Mouse (Mus musculus): ENCODE results near the gene Celf6. TPM values are rescaled to one million over a fixed set of nuclear protein-coding genes. Genes with fewer than 3 reads are reported as not detected.
A peak's percentile ranks its signal among the peaks of the same experiment; 100 is the strongest.

Gene Celf6
- total RNA-seq, 1 experiment: 0.13 TPM

DNA sequence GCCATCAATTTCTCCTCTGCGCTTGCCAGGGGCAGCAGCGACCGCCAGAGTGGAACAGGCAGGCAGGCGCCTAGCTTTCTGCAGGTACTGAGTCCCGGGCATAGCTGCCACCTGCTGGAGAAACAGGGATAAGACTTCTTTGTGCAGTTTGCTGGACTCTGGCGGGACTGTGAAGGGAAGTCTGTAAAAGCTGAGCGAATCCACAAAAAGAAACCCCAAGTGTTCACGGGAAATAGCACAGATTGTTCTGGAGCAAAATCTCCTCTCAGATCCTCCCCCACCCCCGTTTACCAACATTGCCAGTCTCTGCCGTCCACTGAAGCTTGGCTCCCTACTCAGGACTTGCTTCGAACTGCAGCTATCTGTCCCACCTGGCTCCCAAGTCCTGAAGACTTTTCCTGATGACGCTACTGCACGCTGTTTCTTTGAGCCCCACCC, 7.2 kb downstream of the Celf6 start:
- TF ChIP-seq ZC3H11A (IDR thresholded peaks at IDR 0.05; ENCODE audit: borderline replicate concordance, low read depth, low read length): peak; percentile 64; the same call in 1 of the 2 replicates
- TF ChIP-seq HCFC1 (IDR thresholded peaks at IDR 0.05; ENCODE audit: borderline replicate concordance, insufficient read depth, low read length): no peak
- TF ChIP-seq MAFK (IDR thresholded peaks at IDR 0.05; ENCODE audit: insufficient read depth, low read depth, low read length): 0 out of 2 replicates have a peak, but pooled peaks have one; percentile 16
- Histone ChIP-seq H3K9ac (ENCODE audit: insufficient read depth, low read depth, low read length, poor library complexity, severe bottlenecking) (peak overlapping the region; percentile 62), H3K4me3 (ENCODE audit: insufficient read depth in 1 of 2, low read depth in 1 of 2, low read length in 2 of 2, poor library complexity in 1 of 2, severe bottlenecking in 1 of 2) (peak overlapping the region in 1 of 2 experiments; percentile 14; a peak in 2 of 4 replicates), H3K36me3 (ENCODE audit: control insufficient read depth, insufficient read depth, low read length, poor library complexity, severe bottlenecking) (no peaks in the 10 kb centered on the region), H3K4me1 (ENCODE audit: control insufficient read depth in 2 of 2, insufficient read depth in 2 of 2, low read length in 2 of 2, poor library complexity in 1 of 2) (peaks cover 2% of the 10 kb centered on the region in 2 experiments; a peak in 1 of 4 replicates), H3K9me3 (ENCODE audit: control insufficient read depth, insufficient read depth, low read depth, low read length) (no peaks in the 10 kb centered on the region), H3K27ac (ENCODE audit: insufficient read depth, low read depth, low read length, poor library complexity, severe bottlenecking) (no peak overlapping the region)
- peak; percentile 74 for DNase-seq (ENCODE audit: low read depth, low spot score)
- in situ Hi-C loops (cut with MboI; ENCODE audit: low sequenced_read_pairs in 2 of 2, unreplicated experiment in 2 of 2): no loop called here

DNA sequence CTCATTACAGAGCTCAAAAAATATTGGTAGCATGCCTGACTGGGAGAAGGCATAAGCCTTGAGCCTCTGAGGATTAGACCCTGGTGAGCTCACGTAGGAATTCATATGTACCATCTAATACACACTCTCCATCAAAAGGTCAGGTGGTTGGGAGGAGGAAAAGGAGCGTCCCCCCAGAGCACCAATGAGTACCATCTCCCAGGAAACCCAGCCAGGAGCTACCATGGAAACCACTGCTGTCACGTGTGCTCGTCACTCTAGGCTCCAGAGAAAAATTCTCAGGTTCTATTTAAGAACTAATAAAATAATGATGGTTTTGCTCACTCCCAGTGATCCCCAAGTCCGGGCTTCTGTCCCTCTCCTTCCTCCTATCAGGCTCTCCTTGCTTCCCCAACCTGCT, 10.5 kb downstream of the Celf6 start:
- DNase-seq (ENCODE audit: low read depth, low spot score): no peak
- no peak overlapping the region for H3K4me3 ChIP-seq (ENCODE audit: insufficient read depth in 1 of 2, low read depth in 1 of 2, low read length in 2 of 2, poor library complexity in 1 of 2, severe bottlenecking in 1 of 2)
- no peaks in the 10 kb centered on the region for H3K36me3 ChIP-seq (ENCODE audit: control insufficient read depth, insufficient read depth, low read length, poor library complexity, severe bottlenecking)
- in situ Hi-C loops (cut with MboI; ENCODE audit: low sequenced_read_pairs in 2 of 2, unreplicated experiment in 2 of 2): no loop called here
- H3K4me1 ChIP-seq (ENCODE audit: control insufficient read depth in 2 of 2, insufficient read depth in 2 of 2, low read length in 2 of 2, poor library complexity in 1 of 2): peaks cover 2% of the 10 kb centered on the region in 2 experiments; a peak in 1 of 4 replicates
- TF ChIP-seq ZC3H11A (IDR thresholded peaks at IDR 0.05; ENCODE audit: borderline replicate concordance, low read depth, low read length) (no peak), ZNF384 (IDR thresholded peaks at IDR 0.05; ENCODE audit: low read depth, low read length) (no peak), MAFK (IDR thresholded peaks at IDR 0.05; ENCODE audit: insufficient read depth, low read depth, low read length) (no peak), CHD2 (IDR thresholded peaks at IDR 0.05; ENCODE audit: low read depth, low read length) (no peak)
- H3K27ac ChIP-seq (ENCODE audit: insufficient read depth, low read depth, low read length, poor library complexity, severe bottlenecking): no peak overlapping the region
- no peak overlapping the region for H3K9ac ChIP-seq (ENCODE audit: insufficient read depth, low read depth, low read length, poor library complexity, severe bottlenecking)
- H3K9me3 ChIP-seq (ENCODE audit: control insufficient read depth, insufficient read depth, low read depth, low read length): no peaks in the 10 kb centered on the region

- H3K27ac ChIP-seq (ENCODE audit: insufficient read depth, low read depth, low read length, poor library complexity, severe bottlenecking): no peak overlapping the region
- H3K36me3 ChIP-seq (ENCODE audit: control insufficient read depth, insufficient read depth, low read length, poor library complexity, severe bottlenecking): no peaks in the 10 kb centered on the region
- H3K9ac ChIP-seq (ENCODE audit: insufficient read depth, low read depth, low read length, poor library complexity, severe bottlenecking): no peak overlapping the region
- H3K9me3 ChIP-seq (ENCODE audit: control insufficient read depth, insufficient read depth, low read depth, low read length): no peaks in the 10 kb centered on the region
- no peak overlapping the region for H3K4me3 ChIP-seq (ENCODE audit: insufficient read depth in 1 of 2, low read depth in 1 of 2, low read length in 2 of 2, poor library complexity in 1 of 2, severe bottlenecking in 1 of 2)
- in situ Hi-C loops (cut with MboI; ENCODE audit: low sequenced_read_pairs in 2 of 2, unreplicated experiment in 2 of 2): no loop called here
- H3K4me1 ChIP-seq (ENCODE audit: control insufficient read depth in 2 of 2, insufficient read depth in 2 of 2, low read length in 2 of 2, poor library complexity in 1 of 2): peaks cover 0 to 2% of the 10 kb centered on the region in 2 experiments; a peak in 1 of 4 replicates
- TF ChIP-seq ZNF384 (IDR thresholded peaks at IDR 0.05; ENCODE audit: low read depth, low read length): no peak
- no peak for TF ChIP-seq CHD2 (IDR thresholded peaks at IDR 0.05; ENCODE audit: low read depth, low read length)
- TF ChIP-seq ZC3H11A (IDR thresholded peaks at IDR 0.05; ENCODE audit: borderline replicate concordance, low read depth, low read length): no peak
- no peak for TF ChIP-seq MAFK (IDR thresholded peaks at IDR 0.05; ENCODE audit: insufficient read depth, low read depth, low read length)
- no peak for TF ChIP-seq HCFC1 (IDR thresholded peaks at IDR 0.05; ENCODE audit: borderline replicate concordance, insufficient read depth, low read length)
- no peak for DNase-seq (ENCODE audit: low read depth, low spot score)
These were observed 11.3 kb downstream of the Celf6 start for GRCm38 (mm10) chr9:59588710-59589671.

GRCm38 (mm10) chr9:59589703-59590439, 12.2 kb downstream of the Celf6 start:
- Histone ChIP-seq H3K4me3 (ENCODE audit: insufficient read depth in 1 of 2, low read depth in 1 of 2, low read length in 2 of 2, poor library complexity in 1 of 2, severe bottlenecking in 1 of 2) (no peak overlapping the region), H3K36me3 (ENCODE audit: control insufficient read depth, insufficient read depth, low read length, poor library complexity, severe bottlenecking) (no peaks in the 10 kb centered on the region), H3K4me1 (ENCODE audit: control insufficient read depth in 2 of 2, insufficient read depth in 2 of 2, low read length in 2 of 2, poor library complexity in 1 of 2) (peaks cover 0 to 2% of the 10 kb centered on the region in 2 experiments; a peak in 1 of 4 replicates), H3K27ac (ENCODE audit: insufficient read depth, low read depth, low read length, poor library complexity, severe bottlenecking) (no peak overlapping the region), H3K9me3 (ENCODE audit: control insufficient read depth, insufficient read depth, low read depth, low read length) (no peaks in the 10 kb centered on the region), H3K9ac (ENCODE audit: insufficient read depth, low read depth, low read length, poor library complexity, severe bottlenecking) (no peak overlapping the region)
- no peak for DNase-seq (ENCODE audit: low read depth, low spot score)
- in situ Hi-C loops (cut with MboI; ENCODE audit: low sequenced_read_pairs in 2 of 2, unreplicated experiment in 2 of 2): no loop called here
- TF ChIP-seq HCFC1 (IDR thresholded peaks at IDR 0.05; ENCODE audit: borderline replicate concordance, insufficient read depth, low read length): no peak
- TF ChIP-seq ZC3H11A (IDR thresholded peaks at IDR 0.05; ENCODE audit: borderline replicate concordance, low read depth, low read length): no peak
- TF ChIP-seq ZNF384 (IDR thresholded peaks at IDR 0.05; ENCODE audit: low read depth, low read length): no peak
- no peak for TF ChIP-seq MAFK (IDR thresholded peaks at IDR 0.05; ENCODE audit: insufficient read depth, low read depth, low read length)
- TF ChIP-seq CHD2 (IDR thresholded peaks at IDR 0.05; ENCODE audit: low read depth, low read length): no peak

All from ES-E14 (cell line).